Mouse (Mus musculus) MEL (cell line): ENCODE data around the gene Itln1. TPM values are rescaled to one million over a fixed set of nuclear protein-coding genes. Genes with fewer than 3 reads are reported as not detected.

ENCODE experiments used
- DNase-seq: peaks from one replicate; pipeline ENCODE4 v3.0.0; 2011; ENCODE audit warnings: low read depth, low spot score
- H3K27ac ChIP-seq: 2 replicates; pipeline ENCODE4 v1.5.1; 2012; ENCODE audit warnings: low read depth, mild to moderate bottlenecking, control low read depth, low read length, moderate library complexity; ENCODE audit not compliant: control insufficient read depth
- H3K27me3 ChIP-seq, 2 experiments: fragments of 150-350 bp in 1 of 2; sonication (generic) in 1 of 2; 2 replicates each; pipeline ENCODE4 v1.6.1; 2012; ENCODE audit warnings: low read length in 2 of 2, mild to moderate bottlenecking in 2 of 2, improper control_type of control experiment in 1 of 2, moderate library complexity in 1 of 2; ENCODE audit not compliant: insufficient read depth in 2 of 2, control insufficient read depth in 1 of 2
- H3K36me3 ChIP-seq, 2 experiments: 2 replicates each; pipeline ENCODE4 v1.6.1; 2012 to 2014; ENCODE audit warnings: low read length in 2 of 2, improper control_type of control experiment in 1 of 2, inconsistent platforms in 1 of 2, mild to moderate bottlenecking in 1 of 2; ENCODE audit not compliant: insufficient read depth in 2 of 2, control insufficient read depth in 1 of 2
- H3K4me1 ChIP-seq, 2 experiments: fragments of 150-350 bp in 1 of 2; sonication (generic) in 1 of 2; 2 replicates each; pipeline ENCODE4 v1.6.1; 2012; ENCODE audit warnings: low read length in 2 of 2, improper control_type of control experiment in 1 of 2, mild to moderate bottlenecking in 1 of 2; ENCODE audit not compliant: insufficient read depth in 2 of 2, control insufficient read depth in 1 of 2
- H3K4me3 ChIP-seq, 2 experiments: fragments of 150-350 bp in 1 of 2; sonication (generic) in 1 of 2; 2 replicates each; pipeline ENCODE4 v1.5.1; 2012; ENCODE audit warnings: low read depth in 2 of 2, low read length in 2 of 2, mild to moderate bottlenecking in 2 of 2, moderate library complexity in 2 of 2, control low read depth in 1 of 2, improper control_type of control experiment in 1 of 2; ENCODE audit not compliant: control insufficient read depth in 1 of 2, insufficient read depth in 1 of 2
- H3K79me2 ChIP-seq: 2 replicates; pipeline ENCODE4 v1.6.1; 2012; ENCODE audit warnings: mild to moderate bottlenecking, low read length, moderate library complexity; ENCODE audit not compliant: control insufficient read depth, poor library complexity, insufficient read depth
- H3K9ac ChIP-seq: 2 replicates; pipeline ENCODE4 v1.6.1; 2012; ENCODE audit warnings: low read depth, mild to moderate bottlenecking, control low read depth, low read length, moderate library complexity; ENCODE audit not compliant: control insufficient read depth, poor library complexity, severe bottlenecking
- H3K9me3 ChIP-seq: fragments of 150-350 bp; sonication (generic); replicated peaks from 2 replicates; pipeline ENCODE4 v1.6.1; 2012; ENCODE audit warnings: mild to moderate bottlenecking, low read length, improper control_type of control experiment, moderate library complexity; ENCODE audit not compliant: insufficient read depth
- EP300 ChIP-seq, 2 experiments: IDR thresholded peaks; 2 replicates each; pipeline ENCODE4 v1.6.1; 2011; ENCODE audit warnings: improper control_type of control experiment in 2 of 2, low read length in 2 of 2, low read depth in 1 of 2, mild to moderate bottlenecking in 1 of 2
- ETS1 ChIP-seq: IDR thresholded peaks from 2 replicates; pipeline ENCODE4 v1.6.1; 2012; ENCODE audit warnings: low read depth, mild to moderate bottlenecking, inconsistent platforms, low read length, improper control_type of control experiment, moderate library complexity
- GABPA ChIP-seq: IDR thresholded peaks from 2 replicates; pipeline ENCODE4 v1.6.1; 2012; ENCODE audit warnings: low read depth, mild to moderate bottlenecking, inconsistent platforms, low read length, improper control_type of control experiment, moderate library complexity
- JUND ChIP-seq: IDR thresholded peaks from 2 replicates; pipeline ENCODE4 v1.6.1; 2011; ENCODE audit warnings: low read depth, mild to moderate bottlenecking, improper control_type of control experiment, low read length
- KAT2A ChIP-seq: conservative IDR thresholded peaks from 2 replicates; pipeline ENCODE4 v1.6.1; 2012; ENCODE audit warnings: low read depth, low read length, improper control_type of control experiment, inconsistent platforms
- MAFK ChIP-seq: IDR thresholded peaks from 2 replicates; pipeline ENCODE4 v1.6.1; 2011; ENCODE audit warnings: low read depth, mild to moderate bottlenecking, low read length, improper control_type of control experiment, borderline replicate concordance
- MAX ChIP-seq: IDR thresholded peaks from 2 replicates; pipeline ENCODE4 v1.6.1; 2011; ENCODE audit warnings: low read length, improper control_type of control experiment
- MAZ ChIP-seq: IDR thresholded peaks from 2 replicates; pipeline ENCODE4 v1.6.1; 2012; ENCODE audit warnings: low read depth, mild to moderate bottlenecking, inconsistent platforms, low read length, improper control_type of control experiment
- MEF2A ChIP-seq: IDR thresholded peaks from 2 replicates; pipeline ENCODE4 v1.6.1; 2014; ENCODE audit warnings: low read depth, mild to moderate bottlenecking, inconsistent platforms, low read length, improper control_type of control experiment; ENCODE audit not compliant: poor library complexity, insufficient replicate concordance, severe bottlenecking; ENCODE audit errors: extremely low read depth
- NRF1 ChIP-seq: IDR thresholded peaks from 2 replicates; pipeline ENCODE4 v1.6.1; 2014; ENCODE audit warnings: low read depth, mild to moderate bottlenecking, inconsistent platforms, low read length, improper control_type of control experiment, moderate library complexity; ENCODE audit not compliant: poor library complexity, insufficient read depth, severe bottlenecking
- POLR2AphosphoS5 ChIP-seq: IDR thresholded peaks from 2 replicates; pipeline ENCODE4 v1.6.1; 2012; ENCODE audit warnings: low read depth, borderline replicate concordance, mild to moderate bottlenecking, inconsistent platforms, low read length, moderate library complexity, mixed read lengths
- SIN3A ChIP-seq: IDR thresholded peaks from 2 replicates; pipeline ENCODE4 v1.6.1; 2012; ENCODE audit warnings: low read length, improper control_type of control experiment, inconsistent platforms
- SMC3 ChIP-seq: IDR thresholded peaks from 2 replicates; pipeline ENCODE4 v1.6.1; 2011; ENCODE audit warnings: low read depth, low read length, improper control_type of control experiment
- TCF12 ChIP-seq: IDR thresholded peaks from 2 replicates; pipeline ENCODE4 v1.6.1; 2014; ENCODE audit warnings: low read depth, mild to moderate bottlenecking, inconsistent platforms, low read length, improper control_type of control experiment, moderate library complexity
- USF1 ChIP-seq: IDR thresholded peaks from 2 replicates; pipeline ENCODE4 v1.6.1; 2014; ENCODE audit warnings: low read depth, mild to moderate bottlenecking, inconsistent platforms, low read length, improper control_type of control experiment, moderate library complexity
- ZC3H11A ChIP-seq: IDR thresholded peaks from 2 replicates; pipeline ENCODE4 v1.6.1; 2012; ENCODE audit warnings: low read depth, mild to moderate bottlenecking, inconsistent platforms, low read length, improper control_type of control experiment
- ZKSCAN1 ChIP-seq: IDR thresholded peaks from 2 replicates; pipeline ENCODE4 v1.6.1; 2012; ENCODE audit warnings: low read depth, mild to moderate bottlenecking, inconsistent platforms, low read length, improper control_type of control experiment, moderate library complexity
- ZMIZ1 ChIP-seq: IDR thresholded peaks from 2 replicates; pipeline ENCODE4 v1.6.1; 2012; ENCODE audit warnings: low read depth, mild to moderate bottlenecking, inconsistent platforms, low read length, improper control_type of control experiment, moderate library complexity
- ZNF384 ChIP-seq: IDR thresholded peaks from 2 replicates; pipeline ENCODE4 v1.6.1; 2012; ENCODE audit warnings: low read depth, mild to moderate bottlenecking, inconsistent platforms, low read length, improper control_type of control experiment
- polyA plus RNA-seq, 2 experiments: library from polyadenylated mRNA; stranded (reverse) in 1 of 2; unstranded in 1 of 2; fragments of >175 nt in 1 of 2; fragments of >200 nt in 1 of 2; gene quantifications; 2 replicates each; pipeline versions ENCODE4 v1.2.1 to v1.2.4; 2012; ENCODE audit warnings: low replicate concordance in 2 of 2, low read depth in 1 of 2; ENCODE audit not compliant: insufficient read length in 2 of 2, insufficient read depth in 1 of 2, missing spikeins in 1 of 2
- total RNA-seq: library from RNA; depleted of rRNA; stranded (reverse); fragments of 300-350 nt; gene quantifications from 2 replicates; pipeline ENCODE4 v1.2.3, GENCODE M21; 2012

Itln1 gene
- total and polyA plus RNA-seq, 3 experiments = not detected

DNA sequence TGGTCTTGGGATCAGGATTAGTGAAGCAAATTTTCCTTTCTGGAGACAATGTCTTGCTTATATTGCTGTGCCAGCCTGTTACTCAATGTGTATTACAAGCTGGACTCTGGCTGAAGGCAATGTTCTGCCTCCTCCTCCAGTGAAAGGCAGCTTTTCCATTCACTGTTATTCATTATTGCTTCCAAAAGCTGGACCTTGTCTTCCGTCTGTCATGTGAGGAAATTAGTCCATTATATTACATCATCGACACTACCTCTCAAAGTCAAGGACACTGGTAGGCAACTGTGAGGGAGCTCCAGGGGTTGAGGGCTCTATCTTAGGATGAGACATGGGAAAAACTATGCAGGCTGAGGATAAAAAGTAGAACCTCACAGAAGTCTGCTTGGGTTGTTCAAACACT, 21.3 kb upstream of the Itln1 start:
- Histone ChIP-seq H3K36me3 (no peaks in the 10 kb centered on the region), H3K4me1 (peaks cover 0 to 4% of the 10 kb centered on the region in 2 experiments; a peak in 2 of 4 replicates), H3K27me3 (no peaks in the 10 kb centered on the region), H3K4me3 (no peak overlapping the region), H3K9ac (no peak overlapping the region), H3K9me3 (no peaks in the 10 kb centered on the region), H3K79me2 (no peaks in the 10 kb centered on the region), H3K27ac (no peak overlapping the region)
- no peak for DNase-seq
- TF ChIP-seq ETS1 (no peak), SMC3 (no peak), KAT2A (no peak), GABPA (no peak), ZKSCAN1 (no peak), TCF12 (no peak), MAZ (no peak), MEF2A (no peak), ZNF384 (no peak), POLR2AphosphoS5 (no peak), JUND (no peak), MAFK (no peak), USF1 (no peak), SIN3A (no peak)

DNA sequence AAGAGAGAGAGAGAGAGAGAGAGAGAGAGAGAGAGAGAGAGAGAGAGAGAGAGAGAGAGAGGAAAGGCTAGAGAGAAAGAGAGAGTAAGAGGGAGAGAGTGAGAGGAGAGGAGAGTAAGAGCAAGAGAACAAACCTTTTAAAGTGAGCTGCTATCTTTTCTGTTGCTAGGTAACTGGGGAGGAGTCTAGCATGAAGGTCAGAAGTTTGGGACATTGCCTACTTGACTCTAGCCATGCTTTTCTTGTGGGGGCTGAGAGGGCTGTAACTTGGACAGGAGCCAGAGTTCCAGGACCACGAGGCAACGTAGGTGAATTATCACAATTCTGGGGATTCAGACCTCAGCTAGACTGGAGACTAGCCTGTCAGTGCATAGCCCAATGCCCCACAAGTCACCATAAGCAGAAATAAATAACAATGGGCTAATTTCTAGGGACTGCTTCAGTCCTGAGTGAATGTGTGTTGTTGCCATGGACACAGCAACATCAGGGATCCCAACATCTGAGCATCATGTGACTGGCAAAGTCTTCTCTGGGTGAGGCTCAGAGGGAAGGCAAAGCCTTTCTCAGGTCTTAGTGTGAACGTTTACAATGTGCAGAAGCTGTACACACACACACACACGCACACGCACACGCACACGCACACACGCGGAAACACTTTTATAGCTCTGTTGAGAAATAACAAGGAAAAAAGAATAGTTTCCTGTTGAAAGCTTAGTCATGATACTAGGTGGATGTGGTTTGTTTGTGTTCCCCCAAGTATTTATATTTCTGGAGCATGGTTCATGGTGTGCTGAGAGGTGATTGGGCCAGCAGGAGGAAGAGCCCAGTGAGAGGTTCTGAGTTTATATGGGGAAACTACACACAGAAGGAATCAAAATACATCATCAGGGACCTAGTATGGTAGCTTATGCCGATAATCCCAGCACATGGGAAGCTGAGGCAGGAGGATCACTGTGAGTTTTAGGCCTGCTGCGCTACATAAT, 18.6 kb upstream of the Itln1 start:
- H3K27me3 ChIP-seq = no peaks in the 10 kb centered on the region
- peaks cover 0 to 6% of the 10 kb centered on the region in 2 experiments; a peak in 2 of 4 replicates for H3K4me1 ChIP-seq
- no peak for DNase-seq
- H3K79me2 ChIP-seq = no peaks in the 10 kb centered on the region
- no peaks in the 10 kb centered on the region for H3K36me3 ChIP-seq
- no peaks in the 10 kb centered on the region for H3K9me3 ChIP-seq
- H3K9ac ChIP-seq = no peak overlapping the region
- TF ChIP-seq ZMIZ1 (no peak), MAX (no peak), NRF1 (no peak), ZC3H11A (no peak), EP300 (IDR thresholded peaks at IDR 0.05; ENCODE audit: low read depth in 1 of 2, low read length in 2 of 2) (no peak), SMC3 (no peak)
- H3K4me3 ChIP-seq = no peak overlapping the region
- H3K27ac ChIP-seq = no peak overlapping the region
